Mouse (Mus musculus): Measurements from ENCODE around the gene Gm49361. TPM values are rescaled to one million over a fixed set of nuclear protein-coding genes. Genes with fewer than 3 reads are reported as not detected.
"Not testable (repeated sequence)": the region's sequence is repeated elsewhere in the genome, so short reads cannot be mapped to it uniquely, and the experiment has no call there.

Gene Gm49361
- polyA plus RNA-seq, 1 experiment from 2014 or later = not detected

GRCm38 (mm10) chr14:57701915-57702477, 43.9 kb downstream of the Gm49361 start:
- ATAC-seq (ENCODE audit: insufficient number of reproducible peaks, low FRiP score, low TSS enrichment, low read depth) = no peak
- no peak overlapping the region for H3K4me2 ChIP-seq
- peaks cover 8% of the 10 kb centered on the region for H3K4me1 ChIP-seq
- H3K9ac ChIP-seq = no peak overlapping the region
- no peaks in the 10 kb centered on the region for H3K9me3 ChIP-seq
- no peaks in the 10 kb centered on the region for H3K27me3 ChIP-seq
- H3K36me3 ChIP-seq = peaks cover 68% of the 10 kb centered on the region
- WGBS = 57% methylated on average over 12 of the region's 12 CpGs
- H3K27ac ChIP-seq = peak overlapping the region; percentile 48; the same call in 1 of the 2 replicates
- H3K4me3 ChIP-seq = no peak overlapping the region

DNA sequence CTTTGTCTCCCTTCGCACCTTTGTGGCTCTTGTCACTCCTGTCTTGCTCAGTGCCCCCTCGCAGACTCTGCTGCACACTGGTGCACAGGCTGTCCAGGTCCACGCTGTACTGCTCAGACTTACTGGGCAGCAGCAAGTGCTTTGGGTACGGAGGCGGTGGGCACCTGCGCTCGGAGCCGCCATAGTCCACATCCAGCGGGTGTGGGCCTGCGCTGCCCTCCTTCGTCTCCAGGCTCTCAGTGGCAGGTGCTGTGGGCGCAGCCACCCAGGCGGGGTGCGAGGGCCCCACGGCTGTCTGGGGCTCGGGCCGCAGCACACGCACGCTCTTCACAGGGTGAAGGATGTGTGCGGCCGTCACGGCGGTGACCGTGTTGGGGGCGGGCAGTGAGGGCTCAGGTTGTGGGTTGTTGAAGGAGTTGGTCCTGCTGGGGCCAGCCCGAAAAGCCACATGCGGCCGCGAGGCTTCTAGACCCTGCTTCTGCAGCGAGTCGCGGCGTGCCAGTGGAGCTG, 46.4 kb downstream of the Gm49361 start:
- H3K27ac ChIP-seq = no peak overlapping the region
- no peaks in the 10 kb centered on the region for H3K27me3 ChIP-seq
- no peaks in the 10 kb centered on the region for H3K9me3 ChIP-seq
- WGBS = 96% methylated on average over 33 of the region's 33 CpGs
- ATAC-seq (ENCODE audit: insufficient number of reproducible peaks, low FRiP score, low TSS enrichment, low read depth) = no peak
- H3K4me3 ChIP-seq = no peak overlapping the region
- peaks cover 3% of the 10 kb centered on the region; the same call in 1 of the 2 replicates for H3K4me1 ChIP-seq
- H3K4me2 ChIP-seq = no peak overlapping the region
- H3K36me3 ChIP-seq = peaks cover 74% of the 10 kb centered on the region
- H3K9ac ChIP-seq = no peak overlapping the region

- no peak for ATAC-seq (ENCODE audit: insufficient number of reproducible peaks, low FRiP score, low TSS enrichment, low read depth)
Observed at GRCm38 (mm10) chr14:57699016-57699415, 46.9 kb downstream of the Gm49361 start.

DNA sequence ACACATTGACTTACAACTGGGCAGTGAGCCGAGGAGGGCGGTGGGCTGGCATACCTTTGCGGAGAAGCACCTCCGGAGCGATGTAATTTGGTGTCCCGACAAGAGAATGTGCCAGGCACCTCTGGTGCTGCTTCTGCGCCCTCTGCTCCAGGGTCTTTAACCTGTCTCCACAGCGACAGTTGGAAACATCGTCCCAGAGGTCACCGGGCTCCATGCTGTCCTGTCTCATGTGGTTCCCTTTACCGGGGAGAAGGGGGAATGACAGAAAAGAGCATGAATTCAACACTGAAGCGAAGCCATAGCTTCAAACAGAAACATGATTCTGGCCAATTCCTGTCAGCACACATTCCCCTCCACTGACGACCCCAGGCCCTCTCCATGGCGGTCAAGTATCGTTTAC, 49.8 kb downstream of the Gm49361 start:
- Histone ChIP-seq H3K27me3 (no peaks in the 10 kb centered on the region), H3K36me3 (peaks cover 81% of the 10 kb centered on the region), H3K4me1 (no peaks in the 10 kb centered on the region), H3K4me3 (no peak overlapping the region), H3K9ac (no peak overlapping the region), H3K27ac (no peak overlapping the region), H3K4me2 (no peak overlapping the region), H3K9me3 (no peaks in the 10 kb centered on the region)
- WGBS = 89% methylated on average over 15 of the region's 15 CpGs
- no peak for ATAC-seq (ENCODE audit: insufficient number of reproducible peaks, low FRiP score, low TSS enrichment, low read depth)

More at GRCm38 (mm10) chr14:57699016-57699415, 46.9 kb downstream of the Gm49361 start:
- Histone ChIP-seq H3K27me3 (no peaks in the 10 kb centered on the region), H3K9ac (no peak overlapping the region), H3K36me3 (peaks cover 79% of the 10 kb centered on the region), H3K27ac (no peak overlapping the region), H3K9me3 (no peaks in the 10 kb centered on the region), H3K4me3 (no peak overlapping the region), H3K4me1 (peaks cover 3% of the 10 kb centered on the region; the same call in 1 of the 2 replicates), H3K4me2 (no peak overlapping the region)
- WGBS = 91% methylated on average over 10 of the region's 10 CpGs

- H3K4me3 ChIP-seq = no peak overlapping the region
- H3K4me1 ChIP-seq = no peaks in the 10 kb centered on the region
- 87% methylated on average over 8 of the region's 8 CpGs for WGBS
- ATAC-seq (ENCODE audit: insufficient number of reproducible peaks, low FRiP score, low TSS enrichment, low read depth) = no peak
- H3K9ac ChIP-seq = no peak overlapping the region
- no peak overlapping the region for H3K4me2 ChIP-seq
- no peaks in the 10 kb centered on the region for H3K27me3 ChIP-seq
- H3K36me3 ChIP-seq = peaks cover 85% of the 10 kb centered on the region
- no peak overlapping the region for H3K27ac ChIP-seq
- no peaks in the 10 kb centered on the region for H3K9me3 ChIP-seq
Observed at GRCm38 (mm10) chr14:57695550-57695949, 50.4 kb downstream of the Gm49361 start.

GRCm38 (mm10) chr14:57694246-57694645, 51.7 kb downstream of the Gm49361 start:
- Histone ChIP-seq H3K4me2 (no peak overlapping the region), H3K4me1 (no peaks in the 10 kb centered on the region), H3K4me3 (no peak overlapping the region), H3K36me3 (peaks cover 82% of the 10 kb centered on the region), H3K9me3 (no peaks in the 10 kb centered on the region), H3K27ac (no peak overlapping the region), H3K27me3 (no peaks in the 10 kb centered on the region), H3K9ac (no peak overlapping the region)
- no peak for ATAC-seq (ENCODE audit: insufficient number of reproducible peaks, low FRiP score, low TSS enrichment, low read depth)
- 84% methylated on average over 16 of the region's 16 CpGs for WGBS

DNA sequence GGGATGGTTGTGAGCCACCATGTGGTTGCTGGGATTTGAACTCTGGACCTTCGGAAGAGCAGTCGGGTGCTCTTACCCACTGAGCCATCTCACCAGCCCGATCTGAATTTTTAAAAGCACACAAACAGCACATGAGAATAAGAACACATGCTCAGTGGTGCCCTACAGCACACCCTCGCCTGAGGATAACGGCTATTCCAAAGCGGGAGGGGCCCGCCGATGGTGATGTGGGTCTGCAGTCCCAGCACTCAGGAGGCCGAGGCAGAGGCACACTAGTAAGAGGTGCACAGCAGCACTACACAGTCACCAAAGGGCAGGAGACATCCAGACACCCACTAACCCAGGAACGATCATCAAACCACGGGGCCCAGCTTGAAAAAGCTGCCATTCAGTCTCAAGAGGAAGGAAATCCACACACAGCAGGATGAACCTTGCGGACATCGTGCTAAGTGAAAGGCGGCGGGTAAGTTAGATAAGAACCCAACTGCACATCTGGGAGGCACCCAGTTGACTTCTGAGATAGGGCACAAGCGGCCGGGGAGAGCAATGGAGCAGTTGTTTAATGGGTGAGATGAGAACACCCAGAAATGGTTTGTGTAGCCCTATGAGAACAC, 53.3 kb downstream of the Gm49361 start:
- 93% methylated on average over 17 of the region's 17 CpGs for WGBS
- Histone ChIP-seq H3K4me2 (no peak overlapping the region), H3K36me3 (peaks cover 83% of the 10 kb centered on the region), H3K4me1 (no peaks in the 10 kb centered on the region), H3K9ac (no peak overlapping the region), H3K9me3 (no peaks in the 10 kb centered on the region), H3K27me3 (no peaks in the 10 kb centered on the region), H3K4me3 (no peak overlapping the region), H3K27ac (no peak overlapping the region)
- ATAC-seq (ENCODE audit: insufficient number of reproducible peaks, low FRiP score, low TSS enrichment, low read depth) = no peak

DNA sequence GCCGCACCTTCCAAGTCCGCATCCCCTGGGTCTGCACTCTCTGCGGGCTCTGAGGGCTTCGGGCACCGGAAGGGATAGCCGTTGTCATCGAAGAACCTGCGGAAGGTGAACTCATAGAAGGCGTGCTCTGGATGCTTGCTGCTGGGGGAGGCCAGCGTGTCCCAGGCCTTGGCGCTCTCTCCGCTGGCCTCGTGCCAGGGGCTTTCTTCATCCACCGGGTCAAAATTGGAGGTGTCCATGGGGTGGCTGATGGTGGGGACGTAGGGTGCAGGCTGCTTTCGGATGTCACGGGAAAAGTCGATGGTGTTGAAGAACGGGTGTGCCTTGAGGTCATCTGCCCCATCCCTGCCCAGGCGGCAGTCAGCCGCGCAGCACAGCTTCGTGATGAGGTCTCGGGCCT, 54.6 kb downstream of the Gm49361 start:
- 95% methylated on average over 24 of the region's 24 CpGs for WGBS
- no peaks in the 10 kb centered on the region for H3K4me1 ChIP-seq
- H3K36me3 ChIP-seq = peaks cover 72% of the 10 kb centered on the region
- no peaks in the 10 kb centered on the region for H3K9me3 ChIP-seq
- no peaks in the 10 kb centered on the region for H3K27me3 ChIP-seq
- H3K4me3 ChIP-seq = no peak overlapping the region
- H3K9ac ChIP-seq = no peak overlapping the region
- ATAC-seq (ENCODE audit: insufficient number of reproducible peaks, low FRiP score, low TSS enrichment, low read depth) = no peak
- H3K4me2 ChIP-seq = no peak overlapping the region
- H3K27ac ChIP-seq = no peak overlapping the region

- peaks cover 66% of the 10 kb centered on the region for H3K36me3 ChIP-seq
- no peaks in the 10 kb centered on the region for H3K9me3 ChIP-seq
- H3K27me3 ChIP-seq = no peaks in the 10 kb centered on the region
- no peak overlapping the region for H3K9ac ChIP-seq
- no peak overlapping the region for H3K4me3 ChIP-seq
- H3K4me1 ChIP-seq = no peaks in the 10 kb centered on the region
- no peak overlapping the region for H3K4me2 ChIP-seq
- no peak for ATAC-seq (ENCODE audit: insufficient number of reproducible peaks, low FRiP score, low TSS enrichment, low read depth)
- WGBS = 92% methylated on average over 8 of the region's 8 CpGs
- no peak overlapping the region for H3K27ac ChIP-seq
Observed at GRCm38 (mm10) chr14:57690681-57691080, 55.2 kb downstream of the Gm49361 start.

DNA sequence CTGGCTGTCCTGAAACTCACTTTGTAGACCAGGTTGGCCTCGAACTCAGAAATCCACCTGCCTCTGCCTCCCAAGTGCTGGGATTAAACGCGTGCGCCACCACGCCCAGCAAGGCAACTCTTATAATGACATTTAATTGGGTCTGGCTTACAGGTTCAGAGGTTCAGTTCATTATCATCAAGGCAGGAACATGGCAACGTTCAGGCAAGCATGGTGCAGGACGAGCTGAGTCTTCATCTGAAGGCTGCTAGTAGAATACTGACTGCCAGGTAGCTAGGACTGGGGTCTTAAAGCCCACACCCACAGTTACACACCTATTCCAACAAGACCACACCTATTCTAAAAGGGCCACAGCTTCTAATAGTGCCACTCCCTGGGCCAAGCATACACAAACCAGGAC, 57.8 kb downstream of the Gm49361 start:
- H3K27ac ChIP-seq; H3K4me1 ChIP-seq; H3K9me3 ChIP-seq; H3K4me3 ChIP-seq; H3K4me2 ChIP-seq; ATAC-seq (ENCODE audit: insufficient number of reproducible peaks, low FRiP score, low TSS enrichment, low read depth); H3K27me3 ChIP-seq; H3K9ac ChIP-seq: not testable (repeated sequence)
- peaks cover 43% of the 10 kb centered on the region for H3K36me3 ChIP-seq
- WGBS = 92% methylated on average over 7 of the region's 7 CpGs

DNA sequence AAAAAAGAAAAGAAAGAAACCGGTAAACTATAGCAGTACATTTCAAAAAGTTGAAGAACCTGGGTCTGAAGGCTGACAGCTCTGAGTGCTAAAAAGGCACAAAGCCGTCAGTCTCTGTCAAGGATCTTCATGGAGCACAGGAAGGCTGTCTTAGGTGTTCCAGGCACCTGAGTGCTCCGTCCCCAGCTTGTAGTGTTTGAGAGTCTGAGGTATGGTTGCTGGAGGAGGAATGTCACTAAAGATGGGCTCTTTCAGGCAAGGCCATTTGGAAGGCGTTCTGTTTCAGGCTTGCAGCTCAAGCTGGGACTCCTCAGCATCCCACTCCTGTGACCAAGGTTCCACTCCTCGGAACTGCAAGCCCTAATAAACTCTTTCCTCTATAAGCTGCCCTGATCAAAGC, 58.5 kb downstream of the Gm49361 start:
- ATAC-seq (ENCODE audit: insufficient number of reproducible peaks, low FRiP score, low TSS enrichment, low read depth) = no peak
- Histone ChIP-seq H3K4me2 (no peak overlapping the region), H3K9me3 (no peaks in the 10 kb centered on the region)

DNA sequence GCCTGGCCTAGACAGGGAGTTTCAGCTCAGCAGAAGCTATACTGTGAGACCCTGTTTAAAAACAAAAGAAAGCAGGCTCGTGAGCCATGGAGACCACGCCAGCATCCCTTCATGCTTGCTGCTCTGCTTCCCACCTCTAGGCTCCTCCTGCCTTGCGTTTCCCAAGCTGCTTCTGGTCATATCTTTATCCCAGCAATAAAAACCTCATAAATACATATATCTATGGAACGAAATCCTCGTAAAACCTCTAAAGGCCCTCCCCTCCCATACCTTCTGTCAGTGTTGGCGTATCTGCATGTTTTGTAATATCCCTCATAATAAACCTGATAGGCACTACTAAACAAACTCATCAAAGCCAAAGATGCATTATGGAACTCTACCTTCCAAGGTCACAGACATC, 59.3 kb downstream of the Gm49361 start:
- H3K4me3 ChIP-seq = no peak overlapping the region
- peaks cover 32% of the 10 kb centered on the region for H3K36me3 ChIP-seq
- no peak for ATAC-seq (ENCODE audit: insufficient number of reproducible peaks, low FRiP score, low TSS enrichment, low read depth)
- H3K27me3 ChIP-seq = no peaks in the 10 kb centered on the region
- WGBS = 72% methylated on average over 6 of the region's 6 CpGs
- H3K9ac ChIP-seq = no peak overlapping the region
- H3K9me3 ChIP-seq = no peaks in the 10 kb centered on the region
- no peak overlapping the region for H3K4me2 ChIP-seq
- H3K27ac ChIP-seq = no peak overlapping the region
- no peaks in the 10 kb centered on the region for H3K4me1 ChIP-seq

More for the DNA sequence above, 58.5 kb downstream of the Gm49361 start:
- no peak overlapping the region for H3K9ac ChIP-seq
- H3K36me3 ChIP-seq = peaks cover 38% of the 10 kb centered on the region
- H3K27ac ChIP-seq = peak overlapping the region; percentile 43; the same call in 1 of the 2 replicates
- H3K4me3 ChIP-seq = no peak overlapping the region
- 85% methylated on average over 5 of the region's 5 CpGs for WGBS
- H3K27me3 ChIP-seq = no peaks in the 10 kb centered on the region
- no peaks in the 10 kb centered on the region for H3K4me1 ChIP-seq

Measured in limb, embryonic 15.5 days (tissue).